Mouse (Mus musculus) naive thymus-derived CD4-positive, alpha-beta T cell, adult 2 months (primary cell): Measurements from ENCODE around the gene Iqch.

Experiments used
- DNase-seq: peaks from one replicate; pipeline ENCODE4 v3.0.0-alpha.2; 2011; ENCODE audit warnings: low read depth

Iqch gene

DNA sequence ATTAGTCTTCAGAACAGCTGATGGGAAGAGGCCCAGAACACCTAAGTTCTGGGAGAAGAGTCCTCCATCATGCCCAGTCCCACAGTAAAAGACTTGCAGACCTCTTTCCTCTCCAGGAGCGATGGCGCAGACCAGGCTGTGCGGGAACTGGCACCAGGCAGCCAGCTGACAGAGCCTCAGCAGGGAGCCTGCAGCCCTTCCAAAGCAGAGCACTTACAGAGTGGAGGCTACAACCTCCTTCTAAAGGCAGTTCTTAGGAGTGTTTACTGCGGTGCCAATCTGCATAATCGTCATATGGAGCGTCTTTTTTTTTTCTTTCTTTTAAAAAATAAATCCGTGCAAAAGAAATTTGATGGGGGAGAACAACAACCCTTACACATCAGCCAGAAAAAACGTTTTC lies 229.8 kb downstream of the Iqch start:
- no peak for DNase-seq
